In the genomic region with DNA sequence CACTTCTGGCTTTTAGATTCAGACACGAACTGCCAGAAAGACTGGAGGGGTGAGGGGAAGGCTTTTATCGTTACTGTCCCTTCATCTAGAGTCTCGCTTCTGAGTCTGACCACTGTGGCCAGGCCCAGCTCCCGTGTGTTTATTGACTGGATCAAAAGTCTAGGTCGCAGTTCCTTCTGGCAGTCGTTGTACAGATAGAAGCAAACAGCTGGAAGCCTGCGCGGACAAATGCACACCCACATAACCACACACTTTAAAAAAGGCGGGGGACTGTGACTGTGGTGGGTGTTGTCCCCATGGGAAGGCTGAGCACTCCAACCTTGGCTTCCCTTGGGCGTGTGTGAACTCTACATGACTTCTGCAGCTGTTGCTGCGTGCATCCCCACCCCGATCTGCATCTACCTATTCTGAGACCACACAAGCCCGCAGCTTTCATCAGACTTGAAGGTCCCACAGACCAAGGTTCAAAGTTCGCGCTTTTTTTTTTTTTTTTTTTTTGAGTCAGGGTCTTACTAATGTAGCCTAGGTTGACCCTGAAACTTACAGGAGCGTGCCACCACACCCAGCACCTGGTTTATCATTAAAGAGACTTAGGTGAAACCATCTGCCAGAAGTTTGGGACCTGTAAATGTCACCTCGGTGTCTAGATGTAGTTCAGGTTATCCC, we compare ENCODE assay signal across 8 mouse cellular contexts. TPM values are rescaled to one million over a fixed set of nuclear protein-coding genes. Genes with fewer than 3 reads are reported as not detected.
DNase-seq lines count a peak whose midpoint lies in the region; ATAC-seq lines count a peak whose summit lies in the region.

No protein-coding gene starts in this region.

- H3K4me2 ChIP-seq in embryonic facial prominence, embryonic 13.5 days: peak overlapping the region; percentile 88

- no peak for ATAC-seq in embryonic facial prominence, embryonic 13.5 days (ENCODE audit: insufficient number of reproducible peaks, insufficient read depth, low FRiP score, low TSS enrichment, low read depth)
- peak; percentile 58 for ATAC-seq in megakaryocyte progenitor cell, adult 5-6 weeks (replicated peaks; ENCODE audit: poor library complexity)

- peak overlapping the region; percentile 81 for H3K27ac ChIP-seq in embryonic facial prominence, embryonic 13.5 days

- no peaks in the 10 kb centered on the region for H3K9me3 ChIP-seq in embryonic facial prominence, embryonic 13.5 days

- peak overlapping the region; percentile 48 for H3K4me3 ChIP-seq in embryonic facial prominence, embryonic 13.5 days

- DNase-seq in urinary bladder, adult 18-20 months (ENCODE audit: low spot score in 2 of 2): peak; percentile 33 to 34
- DNase-seq in urinary bladder, postnatal 4 days (ENCODE audit: low spot score in 2 of 2): no peak
- DNase-seq in heart, postnatal 10 days: peak; percentile 60 to 69
- DNase-seq in kidney, postnatal 36 days: peak; percentile 43 to 50
- DNase-seq in left cerebral cortex, adult 8-10 months (ENCODE audit: low spot score in 2 of 2): no peak
- no peak for DNase-seq in right cerebral cortex, postnatal 36 days (ENCODE audit: low spot score in 2 of 2)

- 16% methylated on average over 17 of the region's 17 CpGs for WGBS in embryonic facial prominence, embryonic 13.5 days

- H3K4me1 ChIP-seq in embryonic facial prominence, embryonic 13.5 days: peaks cover 43% of the 10 kb centered on the region

- H3K27me3 ChIP-seq in embryonic facial prominence, embryonic 13.5 days: no peaks in the 10 kb centered on the region; the same call in 1 of the 2 replicates

- no peaks in the 10 kb centered on the region for H3K36me3 ChIP-seq in embryonic facial prominence, embryonic 13.5 days

- intact Hi-C loops in heart, postnatal 10 days (cut with DNase I): loop anchor here (1.0 to 2.0 kb wide), 4 partner anchors 55 to 227 kb away; a partner anchor contains a TSS

- peak overlapping the region; percentile 66; the same call in 1 of the 2 replicates for H3K9ac ChIP-seq in embryonic facial prominence, embryonic 13.5 days

RNA-seq across cellular contexts. Expression of a gene that starts 54.5 kb away (rescaled TPM):
- 42.9 and 44.3 TPM in 2 replicates for polyA plus RNA-seq in embryonic facial prominence, embryonic 13.5 days (2015; fragmentation: Nextera tagmentation; extraction: Ambion mirVana)
- total RNA-seq in heart, postnatal 10 days (2021): 10 to 100 TPM; 49.0 to 58.4 TPM
- 0.24 and 0.47 TPM in 2 replicates for total RNA-seq in megakaryocyte progenitor cell, adult 5-6 weeks (2015)
- 0.41 and 6.0 TPM in 2 replicates for total RNA-seq in megakaryocyte progenitor cell, adult 5-6 weeks (2017)
- total RNA-seq in left cerebral cortex, adult 8-10 months (2022): 10 to 100 TPM; 18.0 to 23.5 (median 18.5) TPM

Comparison
In these comparisons a context has a peak if more than half of its experiments do, and no peak if none do; other contexts are left out.
1. DNase-seq: peak in urinary bladder, adult 18-20 months (2 of 2), heart, postnatal 10 days (2 of 2) and kidney, postnatal 36 days (2 of 2); none in urinary bladder, postnatal 4 days (0 of 2), left cerebral cortex, adult 8-10 months (0 of 2) and right cerebral cortex, postnatal 36 days (0 of 2).